Mouse (Mus musculus): Measurements from ENCODE around the gene Cox7c.
A peak's percentile ranks its signal among the peaks of the same experiment; 100 is the strongest.
"Not testable (repeated sequence)": the region's sequence is repeated elsewhere in the genome, so short reads cannot be mapped to it uniquely, and the experiment has no call there.

Gene Cox7c

GRCm38 (mm10) chr13:86046254-86046951 lies at the start of gene Cox7c:
Gene Cox7c (minus strand): TSS chr13:86046904.
- peak; percentile 75 for DNase-seq

- no peak for DNase-seq
These were observed 21.5 kb upstream of the Cox7c start for GRCm38 (mm10) chr13:86068011-86068724.

GRCm38 (mm10) chr13:86067508-86067907 lies 20.8 kb upstream of the Cox7c start:
- DNase-seq: no peak

- DNase-seq: not testable (repeated sequence)
These were observed 7.4 kb upstream of the Cox7c start for GRCm38 (mm10) chr13:86054091-86054490.

- no peak for DNase-seq
These were observed 41.6 kb downstream of the Cox7c start for GRCm38 (mm10) chr13:86004907-86005675.

Data from right cerebral cortex, postnatal 4 days (tissue).